Mouse (Mus musculus) midbrain, embryonic 10.5 days (tissue): ENCODE results near the gene Tm4sf20. TPM values are rescaled to one million over a fixed set of nuclear protein-coding genes. Genes with fewer than 3 reads are reported as not detected.

Experiments
- DNase-seq: peaks from one replicate; pipeline ENCODE4 v3.0.0-alpha.2; 2017; ENCODE audit warnings: low spot score
- H3K27ac ChIP-seq: fragments of 300-500 bp; sonication (generic); replicated peaks from 2 replicates; pipeline ENCODE4 v1.5.1; 2016; ENCODE audit warnings: mild to moderate bottlenecking
- H3K27me3 ChIP-seq: fragments of 300-500 bp; sonication (generic); 2 replicates; pipeline ENCODE4 v1.6.1; 2016; ENCODE audit warnings: low read depth, mild to moderate bottlenecking; ENCODE audit not compliant: poor library complexity, severe bottlenecking
- H3K36me3 ChIP-seq: fragments of 300-500 bp; sonication (generic); 2 replicates; pipeline ENCODE4 v1.6.1; 2016; ENCODE audit warnings: mild to moderate bottlenecking, moderate library complexity
- H3K4me1 ChIP-seq: fragments of 300-500 bp; sonication (generic); 2 replicates; pipeline ENCODE4 v1.6.1; 2016
- H3K4me3 ChIP-seq: fragments of 300-500 bp; sonication (generic); 2 replicates; pipeline ENCODE4 v1.5.1; 2016; ENCODE audit warnings: mild to moderate bottlenecking, moderate library complexity
- H3K9me3 ChIP-seq: fragments of 300-500 bp; sonication (generic); replicated peaks from 2 replicates; pipeline ENCODE4 v1.6.1; 2016; ENCODE audit warnings: mild to moderate bottlenecking
- WGBS: fragments of 180-500 bp; shearing (Covaris S2); methylation state at CpG from one replicate; pipeline ENCODE4 v1.1.7; 2016; 5-methylcytosine and 5-hydroxymethylcytosine counted together
- polyA plus RNA-seq: library from polyadenylated mRNA; unstranded; fragments of >200 nt; fragmentation: Nextera tagmentation; extraction: Ambion mirVana; gene quantifications from 2 replicates; pipeline ENCODE4 v1.2.1, GENCODE M21; 2016

The Tm4sf20 gene
- not detected in 2 replicates for polyA plus RNA-seq

DNA sequence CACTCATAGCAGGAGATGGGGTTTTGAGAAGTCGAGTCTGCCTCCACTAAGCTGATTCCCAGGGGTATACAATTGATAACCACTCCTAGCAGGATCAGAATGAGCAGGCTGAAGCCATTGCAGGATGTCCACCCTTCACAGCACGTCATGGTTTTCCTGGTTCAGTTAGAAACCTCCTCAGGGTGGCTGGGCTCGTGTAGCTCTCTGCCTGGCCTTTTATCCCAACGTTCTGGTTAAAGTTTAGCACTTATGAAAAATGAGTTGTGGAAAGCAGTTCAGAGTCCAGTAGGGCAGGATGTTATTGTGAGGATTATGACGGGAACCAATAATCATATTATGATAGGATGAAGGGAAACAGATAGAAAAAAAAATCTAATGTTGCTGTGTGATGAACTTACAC, at the start of gene Tm4sf20:
Gene Tm4sf20, minus strand, starts transcription at position 193 of the 400 bp plus-strand sequence.
- no peaks in the 10 kb centered on the region for H3K4me1 ChIP-seq
- no peak for DNase-seq
- H3K27ac ChIP-seq: no peak within 1 kb of the TSS
- H3K9me3 ChIP-seq: no peaks in the 10 kb centered on the region
- 82% methylated on average over 5 of the region's 5 CpGs for WGBS
- H3K4me3 ChIP-seq: no peak within 1 kb of the TSS
- no peaks in the 10 kb centered on the region for H3K36me3 ChIP-seq
- no peaks in the 10 kb centered on the region for H3K27me3 ChIP-seq

DNA sequence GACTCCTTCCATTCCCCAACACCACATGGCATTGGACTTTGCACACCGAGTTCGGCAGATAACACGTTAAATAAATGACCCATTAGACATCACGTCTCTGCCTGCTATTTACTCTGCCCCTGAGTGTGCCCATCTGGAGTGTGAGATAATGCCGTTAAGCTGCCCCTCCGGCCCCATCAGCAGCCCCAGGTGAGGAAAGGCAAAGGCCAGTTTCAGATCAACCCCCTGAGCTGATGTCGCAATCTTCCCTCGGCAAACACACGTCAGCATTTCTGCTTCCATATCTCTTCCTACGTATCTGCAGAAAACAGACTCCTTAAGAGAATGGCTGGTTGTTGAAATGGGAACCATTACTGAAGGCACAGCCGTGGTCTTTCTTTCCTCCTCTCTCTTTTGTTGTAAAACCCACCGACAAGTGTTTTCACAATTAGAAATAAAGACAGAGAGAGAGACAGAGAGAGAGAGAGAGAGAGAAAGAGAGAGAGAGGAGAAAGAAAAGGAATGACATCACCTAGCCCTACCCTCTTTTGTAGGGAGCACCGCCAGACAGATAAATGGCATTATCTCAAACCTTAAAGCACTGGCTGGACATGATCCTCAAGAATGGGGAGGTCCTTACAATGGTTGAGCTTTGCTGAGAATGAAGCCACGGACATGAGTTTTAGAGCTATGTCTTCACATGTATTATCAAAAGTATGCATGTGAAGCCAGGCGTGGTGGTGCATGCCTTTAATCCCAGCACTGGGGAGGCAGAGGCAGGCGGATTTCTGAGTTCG, 47.9 kb upstream of the Tm4sf20 start:
- Histone ChIP-seq H3K4me1 (no peaks in the 10 kb centered on the region), H3K9me3 (no peaks in the 10 kb centered on the region), H3K4me3 (no peak overlapping the region), H3K27ac (no peak overlapping the region), H3K36me3 (no peaks in the 10 kb centered on the region), H3K27me3 (no peaks in the 10 kb centered on the region)
- WGBS: 80% methylated on average over 17 of the region's 17 CpGs
- no peak for DNase-seq

DNA sequence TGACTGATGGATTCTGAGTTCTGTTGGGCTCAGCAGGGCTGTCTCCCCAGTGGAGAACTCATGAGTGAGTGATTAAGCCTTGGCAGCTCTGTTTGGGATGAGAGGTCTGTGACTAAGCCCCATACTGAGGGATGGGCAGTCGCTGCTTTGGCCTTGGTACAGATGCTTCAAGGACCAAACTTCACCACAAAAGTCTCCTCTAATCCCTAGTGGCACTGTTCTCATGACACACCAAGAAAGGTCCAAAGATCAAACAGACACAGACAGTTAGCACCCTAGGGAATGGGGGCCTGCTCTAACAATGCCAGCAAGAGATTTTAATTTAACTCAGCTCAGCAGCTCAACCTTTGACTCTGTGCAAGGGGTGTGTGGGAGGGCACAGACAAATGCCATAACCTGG, 43.5 kb upstream of the Tm4sf20 start:
- Histone ChIP-seq H3K4me1 (no peaks in the 10 kb centered on the region), H3K36me3 (no peaks in the 10 kb centered on the region), H3K27me3 (no peaks in the 10 kb centered on the region), H3K9me3 (no peaks in the 10 kb centered on the region), H3K4me3 (no peak overlapping the region), H3K27ac (no peak overlapping the region)
- DNase-seq: no peak
- WGBS: 56% methylated on average over 1 of the region's 1 CpGs

DNA sequence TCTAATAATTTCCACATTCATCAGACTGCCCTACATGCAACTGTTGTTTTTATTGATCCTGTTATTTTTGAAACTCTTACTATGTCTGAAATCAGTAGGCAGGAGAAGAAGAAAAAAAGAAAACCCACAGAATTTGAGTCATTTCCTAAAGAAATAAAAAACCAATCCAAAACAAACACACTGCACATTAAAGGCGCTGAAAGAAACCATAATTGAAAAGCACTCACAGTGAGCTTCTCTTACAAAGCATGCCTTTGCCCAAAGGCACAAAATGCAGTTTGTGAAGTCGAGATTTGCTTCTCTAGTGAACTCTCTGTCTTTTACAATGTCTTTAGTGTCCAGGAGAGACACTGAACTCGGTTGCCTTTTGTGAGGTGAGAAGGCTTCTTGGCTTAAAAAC, 40.3 kb upstream of the Tm4sf20 start:
- 83% methylated on average over 3 of the region's 3 CpGs for WGBS
- H3K9me3 ChIP-seq: no peaks in the 10 kb centered on the region
- no peak for DNase-seq
- no peak overlapping the region for H3K4me3 ChIP-seq
- H3K27me3 ChIP-seq: no peaks in the 10 kb centered on the region
- no peak overlapping the region for H3K27ac ChIP-seq
- H3K36me3 ChIP-seq: no peaks in the 10 kb centered on the region
- no peaks in the 10 kb centered on the region for H3K4me1 ChIP-seq

DNA sequence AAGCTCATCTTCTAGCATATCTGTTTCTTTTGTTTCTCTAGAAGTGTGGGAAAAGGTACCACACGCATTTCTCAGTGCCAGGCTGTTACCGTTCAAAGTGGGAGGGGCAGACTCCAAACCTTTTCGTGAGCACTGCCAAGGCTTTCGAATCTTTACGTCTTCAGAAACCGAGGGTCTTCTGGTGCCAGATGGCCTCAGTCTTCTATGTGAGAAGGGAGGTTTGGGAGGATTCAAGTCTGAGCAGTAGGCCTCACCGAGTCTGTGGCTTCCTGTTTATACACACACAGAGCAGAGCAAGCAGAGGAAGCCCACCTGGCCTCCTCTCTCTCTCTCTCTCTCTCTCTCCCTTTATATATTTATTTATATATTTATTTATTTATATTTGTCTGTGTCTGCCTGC, 38.9 kb upstream of the Tm4sf20 start:
- Histone ChIP-seq H3K4me3 (no peak overlapping the region), H3K9me3 (no peaks in the 10 kb centered on the region), H3K4me1 (no peaks in the 10 kb centered on the region), H3K27ac (no peak overlapping the region), H3K36me3 (no peaks in the 10 kb centered on the region), H3K27me3 (no peaks in the 10 kb centered on the region)
- WGBS: 94% methylated on average over 7 of the region's 7 CpGs
- DNase-seq: no peak

DNA sequence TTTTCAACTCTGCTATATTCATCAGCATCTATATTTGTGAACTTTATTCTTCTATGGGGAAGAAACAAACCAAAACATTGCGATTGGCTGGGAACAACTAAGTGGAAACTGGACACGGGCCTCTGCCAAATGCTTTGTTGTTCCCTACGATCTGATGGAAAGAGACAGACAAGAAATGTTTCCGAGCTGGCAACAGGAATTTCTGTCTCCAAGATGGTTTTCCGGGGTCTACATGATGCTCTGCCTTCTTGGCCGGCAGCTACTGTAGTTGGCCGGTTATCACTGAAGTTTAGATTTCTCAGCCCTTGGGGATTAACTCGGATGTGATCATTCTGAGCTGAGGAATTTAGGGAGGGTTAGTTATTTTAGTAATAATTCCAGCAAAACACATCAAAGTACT, 38.1 kb upstream of the Tm4sf20 start:
- Histone ChIP-seq H3K4me1 (no peaks in the 10 kb centered on the region), H3K9me3 (no peaks in the 10 kb centered on the region), H3K4me3 (no peak overlapping the region), H3K27me3 (no peaks in the 10 kb centered on the region), H3K36me3 (no peaks in the 10 kb centered on the region), H3K27ac (no peak overlapping the region)
- DNase-seq: no peak
- 88% methylated on average over 8 of the region's 8 CpGs for WGBS

DNA sequence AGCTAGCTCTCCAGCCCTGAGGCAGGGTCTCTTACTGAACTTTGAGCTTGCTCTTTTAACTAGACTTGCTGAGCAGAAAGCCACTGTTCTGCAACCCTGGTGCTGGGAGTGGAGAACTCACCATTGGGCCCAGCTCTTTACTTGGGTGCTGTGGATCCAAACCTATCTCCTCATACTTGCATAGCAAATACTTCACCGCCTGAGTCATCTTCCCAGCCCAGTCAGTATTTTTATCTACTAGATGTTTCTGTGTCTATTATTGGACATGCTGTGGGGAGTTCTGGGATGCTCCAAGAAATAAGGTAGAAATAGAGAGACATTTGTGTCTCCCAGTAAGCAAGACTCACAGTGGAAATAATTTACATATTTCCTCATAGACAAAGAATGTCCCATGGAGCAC, 35.8 kb upstream of the Tm4sf20 start:
- Histone ChIP-seq H3K4me1 (no peaks in the 10 kb centered on the region), H3K9me3 (no peaks in the 10 kb centered on the region), H3K36me3 (no peaks in the 10 kb centered on the region), H3K27ac (no peak overlapping the region), H3K27me3 (no peaks in the 10 kb centered on the region), H3K4me3 (no peak overlapping the region)
- DNase-seq: no peak
- 89% methylated on average over 1 of the region's 1 CpGs for WGBS

DNA sequence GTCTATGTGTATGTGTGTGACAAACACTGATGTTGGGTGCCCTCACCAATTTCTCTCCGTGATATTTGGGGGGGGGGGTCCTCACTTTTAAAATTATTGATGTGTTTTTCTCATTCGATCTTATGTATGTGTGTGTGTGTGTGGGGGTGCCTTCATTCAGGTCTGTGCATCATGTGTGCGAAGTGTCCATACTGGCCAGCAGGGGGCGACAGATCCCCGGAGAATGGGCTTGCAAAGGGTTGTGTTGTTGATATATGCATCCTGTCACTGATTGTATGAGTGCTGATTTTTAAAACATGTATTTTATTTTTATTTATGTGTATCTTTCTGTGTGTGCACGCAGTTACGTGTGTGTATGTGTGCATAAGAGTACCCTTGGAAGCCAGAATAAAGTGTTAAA, 35.3 kb upstream of the Tm4sf20 start:
- H3K27me3 ChIP-seq: no peaks in the 10 kb centered on the region
- H3K4me1 ChIP-seq: no peaks in the 10 kb centered on the region
- H3K4me3 ChIP-seq: no peak overlapping the region
- H3K36me3 ChIP-seq: no peaks in the 10 kb centered on the region
- no peak for DNase-seq
- H3K9me3 ChIP-seq: no peaks in the 10 kb centered on the region
- no peak overlapping the region for H3K27ac ChIP-seq
- WGBS: 76% methylated on average over 7 of the region's 7 CpGs

DNA sequence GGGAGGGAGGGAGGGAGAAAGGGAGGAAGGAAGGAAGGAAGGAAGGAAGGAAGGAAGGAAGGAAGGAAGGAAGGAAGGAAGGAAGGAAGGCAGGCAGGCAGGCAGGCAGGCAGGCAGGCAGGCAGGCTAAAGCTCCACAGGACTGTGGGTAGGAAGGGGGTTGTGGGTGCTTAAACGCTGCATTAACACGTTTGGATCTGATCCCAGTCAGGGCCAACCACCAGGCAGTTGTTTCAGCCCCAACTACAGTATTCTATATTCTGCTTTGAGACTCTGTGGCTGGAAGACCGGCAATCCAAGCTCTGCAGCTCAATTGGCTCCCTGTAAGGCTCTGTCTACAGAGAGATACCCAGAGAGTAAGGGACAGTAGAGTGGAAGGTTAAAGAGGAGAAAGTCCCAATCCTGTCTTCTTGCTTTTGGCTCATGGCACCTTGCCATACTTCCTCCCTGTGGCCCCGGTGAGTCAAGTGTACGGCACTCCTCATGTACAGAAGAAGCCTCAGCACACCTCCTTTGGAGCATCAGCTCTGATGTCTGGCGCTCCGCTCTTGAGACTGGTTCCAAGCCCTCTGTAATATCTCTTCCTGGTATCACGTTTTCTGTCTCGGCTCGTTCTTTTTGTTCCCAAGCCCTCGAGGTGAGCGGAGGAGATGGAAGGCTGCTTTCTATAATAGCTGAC, 33.0 kb upstream of the Tm4sf20 start:
- 85% methylated on average over 12 of the region's 12 CpGs for WGBS
- Histone ChIP-seq H3K36me3 (no peaks in the 10 kb centered on the region), H3K4me1 (no peaks in the 10 kb centered on the region), H3K27me3 (no peaks in the 10 kb centered on the region), H3K4me3 (no peak overlapping the region), H3K27ac (no peak overlapping the region), H3K9me3 (no peaks in the 10 kb centered on the region)
- DNase-seq: no peak

DNA sequence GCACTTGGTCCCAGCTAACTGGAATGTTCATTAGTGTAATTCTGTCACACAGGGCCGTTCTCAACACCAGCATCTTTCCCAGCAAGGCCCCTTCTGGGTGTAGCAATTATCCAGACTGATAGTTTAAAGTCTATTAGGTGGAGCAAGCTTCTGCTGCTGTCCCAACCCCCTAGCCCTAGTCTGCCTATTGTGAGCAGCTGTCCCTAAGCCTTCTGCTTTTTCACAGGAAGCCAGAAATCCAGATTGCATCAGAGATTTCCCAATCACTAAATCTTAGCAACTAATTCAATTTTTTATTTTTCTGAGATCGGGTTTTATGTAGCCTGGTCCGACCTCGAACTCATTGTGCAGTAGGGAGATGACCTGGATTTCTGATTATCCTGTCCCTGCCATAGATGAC, 30.7 kb upstream of the Tm4sf20 start:
- no peaks in the 10 kb centered on the region for H3K27me3 ChIP-seq
- no peaks in the 10 kb centered on the region for H3K9me3 ChIP-seq
- H3K36me3 ChIP-seq: no peaks in the 10 kb centered on the region
- no peak for DNase-seq
- H3K4me3 ChIP-seq: no peak overlapping the region
- WGBS: 85% methylated on average over 4 of the region's 4 CpGs
- H3K4me1 ChIP-seq: no peaks in the 10 kb centered on the region
- H3K27ac ChIP-seq: no peak overlapping the region

DNA sequence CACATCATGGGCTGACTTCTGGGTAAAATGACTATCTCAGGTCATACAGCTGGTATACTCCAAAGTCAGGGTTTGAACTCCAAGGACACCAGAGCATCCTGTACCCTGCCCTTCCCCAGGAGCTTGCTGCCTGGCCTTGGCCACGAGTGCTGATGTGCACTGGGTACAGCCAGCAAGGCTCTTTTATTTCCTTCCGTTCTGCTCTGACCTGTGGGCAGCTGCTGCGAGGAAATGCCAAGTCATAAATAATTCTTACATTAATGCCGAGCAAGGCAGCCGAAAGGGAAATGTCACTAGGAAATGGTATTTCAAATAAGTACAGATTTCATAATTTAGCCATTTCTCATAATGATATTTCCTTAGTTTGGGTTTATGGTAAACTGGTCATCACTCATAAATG, 30.0 kb upstream of the Tm4sf20 start:
- WGBS: 87% methylated on average over 5 of the region's 5 CpGs
- H3K4me1 ChIP-seq: no peaks in the 10 kb centered on the region
- no peaks in the 10 kb centered on the region for H3K27me3 ChIP-seq
- H3K27ac ChIP-seq: no peak overlapping the region
- H3K4me3 ChIP-seq: no peak overlapping the region
- no peak for DNase-seq
- H3K9me3 ChIP-seq: no peaks in the 10 kb centered on the region
- H3K36me3 ChIP-seq: no peaks in the 10 kb centered on the region

DNA sequence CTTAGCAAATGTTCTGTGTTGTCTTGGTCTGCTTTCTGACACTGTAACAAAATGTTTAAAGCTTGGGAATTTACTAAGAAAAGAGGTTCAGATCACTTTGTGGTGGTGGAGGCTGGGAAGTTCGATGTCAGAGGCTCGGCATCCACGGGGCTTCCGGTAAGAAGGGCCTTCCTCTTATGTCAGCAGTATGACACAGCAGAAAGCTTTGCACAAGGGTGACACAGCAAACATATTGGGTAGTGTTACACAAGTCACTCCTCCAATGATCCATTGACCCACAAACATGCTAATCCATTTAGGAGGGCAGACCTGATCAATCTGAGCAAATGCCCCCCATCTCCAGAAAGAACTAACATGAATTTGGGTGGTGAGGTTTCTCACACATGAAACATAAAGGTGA, 28.8 kb upstream of the Tm4sf20 start:
- 93% methylated on average over 4 of the region's 4 CpGs for WGBS
- H3K4me1 ChIP-seq: no peaks in the 10 kb centered on the region

DNA sequence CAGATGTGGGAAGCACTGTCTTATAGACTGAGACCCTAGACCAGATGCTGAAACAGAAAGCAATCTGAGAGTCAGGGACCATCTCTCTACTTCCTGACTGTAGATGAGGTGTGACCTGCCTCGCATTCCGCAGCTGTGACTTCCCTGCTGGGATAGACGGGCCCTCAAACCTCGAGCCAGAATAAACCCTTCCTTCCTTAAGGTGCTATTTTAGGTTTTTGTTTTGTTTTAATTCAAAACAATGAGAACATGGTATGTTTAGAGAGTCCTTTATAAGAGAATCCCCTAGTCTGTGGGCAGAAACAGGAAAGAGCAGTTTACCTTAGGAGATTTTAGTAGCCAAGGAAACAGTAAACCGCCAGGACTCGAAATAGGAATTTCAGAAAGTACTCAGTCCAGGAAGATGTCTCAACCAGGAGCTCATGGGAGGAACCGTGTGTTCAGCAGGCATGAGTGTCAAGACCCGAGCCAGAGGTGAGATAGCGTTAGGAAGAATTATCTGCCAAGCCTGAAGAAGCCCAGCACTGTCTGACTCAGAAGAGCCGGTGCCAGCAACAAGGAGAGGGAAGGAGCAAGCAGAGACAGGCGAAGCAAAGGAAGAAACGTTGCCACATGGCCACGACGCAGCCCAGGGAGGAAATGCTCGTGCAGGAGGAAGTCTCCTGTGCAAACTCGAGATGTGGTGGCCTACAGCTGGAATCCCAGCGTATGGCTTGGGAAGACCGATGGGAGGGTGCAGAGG, 27.6 kb upstream of the Tm4sf20 start:
- WGBS: 79% methylated on average over 18 of the region's 18 CpGs

More for the DNA sequence above, 28.8 kb upstream of the Tm4sf20 start:
- H3K27ac ChIP-seq: no peak overlapping the region
- H3K36me3 ChIP-seq: no peaks in the 10 kb centered on the region
- no peak for DNase-seq
- H3K9me3 ChIP-seq: no peaks in the 10 kb centered on the region
- no peak overlapping the region for H3K4me3 ChIP-seq
- H3K27me3 ChIP-seq: no peaks in the 10 kb centered on the region

More for the DNA sequence above, 27.6 kb upstream of the Tm4sf20 start:
- Histone ChIP-seq H3K9me3 (no peaks in the 10 kb centered on the region), H3K27me3 (no peaks in the 10 kb centered on the region), H3K4me1 (no peaks in the 10 kb centered on the region), H3K36me3 (no peaks in the 10 kb centered on the region), H3K4me3 (no peak overlapping the region), H3K27ac (no peak overlapping the region)
- no peak for DNase-seq
